Mouse (Mus musculus): Measurements from ENCODE around the gene Hoxa3. TPM values are rescaled to one million over a fixed set of nuclear protein-coding genes. Genes with fewer than 3 reads are reported as not detected.

The Hoxa3 gene
- polyA plus RNA-seq, 1 experiment from 2014 or later = 0.32 TPM

- Histone ChIP-seq H3K4me1 (peaks cover 6% of the 10 kb centered on the region; the same call in 1 of the 2 replicates), H3K27me3 (peaks cover 96% of the 10 kb centered on the region), H3K4me3 (replicated peaks) (no peak overlapping the region), H3K4me2 (no peak overlapping the region), H3K9me3 (no peaks in the 10 kb centered on the region), H3K27ac (no peak overlapping the region), H3K9ac (no peak overlapping the region), H3K36me3 (replicated peaks) (no peaks in the 10 kb centered on the region)
- no peak for ATAC-seq (ENCODE audit: low FRiP score)
- WGBS = under 1% methylated on average over 12 of the region's 12 CpGs
Observed at GRCm38 (mm10) chr6:52243681-52244121, 30.6 kb upstream of the Hoxa3 start.

- Histone ChIP-seq H3K36me3 (replicated peaks) (no peaks in the 10 kb centered on the region), H3K9me3 (no peaks in the 10 kb centered on the region), H3K4me3 (replicated peaks) (no peak overlapping the region), H3K4me1 (peaks cover 6% of the 10 kb centered on the region; the same call in 1 of the 2 replicates), H3K4me2 (no peak overlapping the region), H3K9ac (no peak overlapping the region), H3K27ac (no peak overlapping the region), H3K27me3 (peaks cover 92% of the 10 kb centered on the region)
- ATAC-seq (ENCODE audit: low FRiP score) = no peak
- 6% methylated on average over 4 of the region's 4 CpGs for WGBS
Observed at GRCm38 (mm10) chr6:52242801-52243332, 29.7 kb upstream of the Hoxa3 start.

GRCm38 (mm10) chr6:52241001-52241621 lies 28.0 kb upstream of the Hoxa3 start:
- 3% methylated on average over 9 of the region's 9 CpGs for WGBS
- Histone ChIP-seq H3K27ac (no peak overlapping the region), H3K4me2 (no peak overlapping the region), H3K36me3 (replicated peaks) (no peaks in the 10 kb centered on the region), H3K4me3 (replicated peaks) (no peak overlapping the region), H3K9me3 (no peaks in the 10 kb centered on the region), H3K4me1 (peaks cover 6% of the 10 kb centered on the region; the same call in 1 of the 2 replicates), H3K9ac (no peak overlapping the region), H3K27me3 (peaks cover 94% of the 10 kb centered on the region)
- ATAC-seq (ENCODE audit: low FRiP score) = no peak

GRCm38 (mm10) chr6:52240389-52241000 lies 27.4 kb upstream of the Hoxa3 start, which contains the start of gene Hoxa10:
Gene Hoxa10, minus strand, starts transcription at chr6:52240854.
- H3K9ac ChIP-seq = no peak within 1 kb of the TSS
- H3K27ac ChIP-seq = no peak within 1 kb of the TSS
- H3K4me2 ChIP-seq = 0 out of 2 replicates have a peak within 1 kb of the TSS, but pooled peaks have one; percentile 10
- peaks cover 6% of the 10 kb centered on the region; the same call in 1 of the 2 replicates for H3K4me1 ChIP-seq
- WGBS = 2% methylated on average over 35 of the region's 35 CpGs
- H3K27me3 ChIP-seq = peaks cover 94% of the 10 kb centered on the region
- ATAC-seq (ENCODE audit: low FRiP score) = no peak
- H3K4me3 ChIP-seq (replicated peaks) = peak within 1 kb of the TSS; percentile 13; the same call in 1 of the 2 replicates
- no peaks in the 10 kb centered on the region for H3K9me3 ChIP-seq
- no peaks in the 10 kb centered on the region for H3K36me3 ChIP-seq (replicated peaks)

GRCm38 (mm10) chr6:52239625-52240388 lies 26.7 kb upstream of the Hoxa3 start:
- no peaks in the 10 kb centered on the region for H3K36me3 ChIP-seq (replicated peaks)
- no peak overlapping the region for H3K27ac ChIP-seq
- 0 out of 2 replicates have a peak overlapping the region, but pooled peaks have one; percentile 10 for H3K4me2 ChIP-seq
- H3K9ac ChIP-seq = no peak overlapping the region
- ATAC-seq (ENCODE audit: low FRiP score) = no peak
- 0 out of 2 replicates have a peak, but pooled peaks cover 4% of the 10 kb centered on the region for H3K4me1 ChIP-seq
- H3K9me3 ChIP-seq = no peaks in the 10 kb centered on the region
- WGBS = 1% methylated on average over 30 of the region's 30 CpGs
- peaks cover 94% of the 10 kb centered on the region for H3K27me3 ChIP-seq
- H3K4me3 ChIP-seq (replicated peaks) = peak overlapping the region; percentile 13; the same call in 1 of the 2 replicates

- Histone ChIP-seq H3K4me3 (replicated peaks) (no peak overlapping the region), H3K27me3 (peaks cover 94% of the 10 kb centered on the region), H3K36me3 (replicated peaks) (no peaks in the 10 kb centered on the region), H3K9me3 (no peaks in the 10 kb centered on the region), H3K4me2 (no peak overlapping the region), H3K27ac (no peak overlapping the region), H3K9ac (no peak overlapping the region), H3K4me1 (0 out of 2 replicates have a peak, but pooled peaks cover 4% of the 10 kb centered on the region)
- no peak for ATAC-seq (ENCODE audit: low FRiP score)
- 1% methylated on average over 7 of the region's 7 CpGs for WGBS
Observed at GRCm38 (mm10) chr6:52238976-52239375, 25.8 kb upstream of the Hoxa3 start.

- no peaks in the 10 kb centered on the region for H3K9me3 ChIP-seq
- no peaks in the 10 kb centered on the region for H3K36me3 ChIP-seq (replicated peaks)
- H3K9ac ChIP-seq = no peak overlapping the region
- 0 out of 2 replicates have a peak, but pooled peaks cover 4% of the 10 kb centered on the region for H3K4me1 ChIP-seq
- 2% methylated on average over 7 of the region's 7 CpGs for WGBS
- H3K4me3 ChIP-seq (replicated peaks) = no peak overlapping the region
- H3K27me3 ChIP-seq = peaks cover 94% of the 10 kb centered on the region
- no peak for ATAC-seq (ENCODE audit: low FRiP score)
- no peak overlapping the region for H3K4me2 ChIP-seq
- no peak overlapping the region for H3K27ac ChIP-seq
Observed at GRCm38 (mm10) chr6:52238155-52238545, 25.0 kb upstream of the Hoxa3 start.

GRCm38 (mm10) chr6:52237346-52238154 lies 24.4 kb upstream of the Hoxa3 start:
- ATAC-seq (ENCODE audit: low FRiP score) = no peak
- 9% methylated on average over 10 of the region's 10 CpGs for WGBS
- Histone ChIP-seq H3K27ac (no peak overlapping the region), H3K9ac (no peak overlapping the region), H3K4me2 (no peak overlapping the region), H3K27me3 (peaks cover 94% of the 10 kb centered on the region), H3K4me1 (0 out of 2 replicates have a peak, but pooled peaks cover 4% of the 10 kb centered on the region), H3K9me3 (no peaks in the 10 kb centered on the region), H3K36me3 (replicated peaks) (no peaks in the 10 kb centered on the region), H3K4me3 (replicated peaks) (no peak overlapping the region)

- H3K4me1 ChIP-seq = 0 out of 2 replicates have a peak, but pooled peaks cover 4% of the 10 kb centered on the region
- H3K9ac ChIP-seq = no peak overlapping the region
- no peak overlapping the region for H3K4me3 ChIP-seq (replicated peaks)
- H3K27ac ChIP-seq = no peak overlapping the region
- peaks cover 94% of the 10 kb centered on the region for H3K27me3 ChIP-seq
- H3K36me3 ChIP-seq (replicated peaks) = no peaks in the 10 kb centered on the region
- 11% methylated on average over 3 of the region's 3 CpGs for WGBS
- no peak for ATAC-seq (ENCODE audit: low FRiP score)
- H3K4me2 ChIP-seq = no peak overlapping the region
- H3K9me3 ChIP-seq = no peaks in the 10 kb centered on the region
Observed at GRCm38 (mm10) chr6:52236806-52237205, 23.7 kb upstream of the Hoxa3 start.

- no peaks in the 10 kb centered on the region for H3K9me3 ChIP-seq
- 18% methylated on average over 6 of the region's 6 CpGs for WGBS
- 0 out of 2 replicates have a peak, but pooled peaks cover 4% of the 10 kb centered on the region for H3K4me1 ChIP-seq
- H3K27ac ChIP-seq = no peak overlapping the region
- H3K9ac ChIP-seq = no peak overlapping the region
- no peak overlapping the region for H3K4me3 ChIP-seq (replicated peaks)
- H3K27me3 ChIP-seq = peaks cover 90% of the 10 kb centered on the region
- H3K4me2 ChIP-seq = no peak overlapping the region
- no peaks in the 10 kb centered on the region for H3K36me3 ChIP-seq (replicated peaks)
- no peak for ATAC-seq (ENCODE audit: low FRiP score)
Observed at GRCm38 (mm10) chr6:52235866-52236265, 22.7 kb upstream of the Hoxa3 start.

- no peak overlapping the region for H3K9ac ChIP-seq
- H3K27ac ChIP-seq = no peak overlapping the region
- WGBS = 37% methylated on average over 9 of the region's 9 CpGs
- H3K4me2 ChIP-seq = no peak overlapping the region
- no peak overlapping the region for H3K4me3 ChIP-seq (replicated peaks)
- peaks cover 90% of the 10 kb centered on the region for H3K27me3 ChIP-seq
- no peaks in the 10 kb centered on the region for H3K9me3 ChIP-seq
- no peaks in the 10 kb centered on the region for H3K36me3 ChIP-seq (replicated peaks)
- H3K4me1 ChIP-seq = 0 out of 2 replicates have a peak, but pooled peaks cover 3% of the 10 kb centered on the region
- no peak for ATAC-seq (ENCODE audit: low FRiP score)
Observed at GRCm38 (mm10) chr6:52235267-52235666, 22.1 kb upstream of the Hoxa3 start.

Data from forebrain, embryonic 12.5 days (tissue).